Mouse (Mus musculus): ENCODE measurements around the gene Polr2g. TPM values are rescaled to one million over a fixed set of nuclear protein-coding genes. Genes with fewer than 3 reads are reported as not detected.

Gene Polr2g
- total RNA-seq, 4 experiments from 2014 or later, result 86.0 to 106 (median 102) TPM

- DNase-seq, result no peak
Observed at GRCm38 (mm10) chr19:8818301-8818798, 20.0 kb upstream of the Polr2g start.

- DNase-seq, result no peak
Observed at GRCm38 (mm10) chr19:8817001-8817400, 18.6 kb upstream of the Polr2g start.

GRCm38 (mm10) chr19:8815812-8816211, 17.4 kb upstream of the Polr2g start:
- DNase-seq, result no peak

DNA sequence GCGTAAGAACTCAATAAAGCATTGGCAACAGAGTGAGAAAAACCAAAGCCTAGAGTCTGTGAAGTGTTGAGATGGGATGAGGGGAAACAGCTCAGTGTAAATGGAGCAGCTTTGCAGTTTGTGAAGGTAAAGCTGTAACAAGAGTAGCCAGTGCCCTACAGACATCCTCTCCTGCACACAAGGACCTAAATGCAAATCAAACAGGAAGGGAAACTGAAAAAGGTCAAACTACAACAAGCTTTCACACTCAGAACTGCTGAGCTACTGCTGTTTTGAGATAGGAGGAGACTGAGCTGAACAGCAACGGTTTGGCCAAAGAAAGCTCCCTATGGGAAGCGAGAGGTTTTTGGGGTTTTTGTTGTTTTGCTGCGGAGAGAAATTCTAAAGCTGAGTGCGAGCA, 8.4 kb upstream of the Polr2g start:
- no peak for DNase-seq

DNA sequence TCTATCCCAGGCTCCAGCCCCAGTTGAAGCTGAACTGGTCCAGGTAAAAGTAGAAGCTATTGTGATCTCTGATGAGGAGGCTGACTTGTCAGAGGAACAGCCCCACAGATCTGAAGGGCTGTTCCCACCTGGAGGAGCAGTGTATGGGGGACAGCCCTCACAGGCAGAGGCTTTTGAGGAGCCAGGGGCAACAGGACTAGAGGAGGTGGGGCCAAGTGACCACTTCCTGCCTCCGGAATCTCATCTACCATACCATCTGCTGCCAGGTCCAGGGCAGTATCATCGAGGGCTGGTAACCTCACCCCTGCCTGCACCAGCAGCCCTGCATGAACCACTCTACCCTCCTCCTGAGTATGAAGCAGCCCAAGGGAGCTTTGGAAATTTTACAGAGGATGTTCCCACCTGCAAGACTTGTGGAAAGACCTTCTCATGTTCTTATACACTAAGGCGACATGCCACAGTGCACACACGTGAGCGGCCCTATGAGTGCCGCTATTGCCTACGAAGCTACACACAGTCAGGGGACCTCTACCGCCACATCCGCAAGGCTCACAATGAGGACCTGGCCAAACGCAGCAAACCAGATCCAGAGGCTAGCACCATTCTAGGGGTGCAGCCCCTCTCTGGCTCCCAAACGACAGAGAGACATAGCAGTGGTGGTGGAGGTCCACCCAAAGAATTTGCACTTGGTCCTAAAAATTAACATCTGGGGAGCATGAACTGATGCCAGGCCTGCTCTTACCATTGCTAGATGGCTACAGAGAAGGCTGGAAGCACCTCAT, 5.7 kb upstream of the Polr2g start:
- no peak for DNase-seq

- DNase-seq, result no peak
Observed at GRCm38 (mm10) chr19:8803204-8803780, 4.9 kb upstream of the Polr2g start.

GRCm38 (mm10) chr19:8802130-8802821, 3.9 kb upstream of the Polr2g start, which contains the start of gene Zbtb3:
Zbtb3 (plus strand) TSS chr19:8802555.
- peak; percentile 97 for DNase-seq

- no peak for DNase-seq
Observed at GRCm38 (mm10) chr19:8798947-8799315, 554 bp upstream of the Polr2g start.

DNA sequence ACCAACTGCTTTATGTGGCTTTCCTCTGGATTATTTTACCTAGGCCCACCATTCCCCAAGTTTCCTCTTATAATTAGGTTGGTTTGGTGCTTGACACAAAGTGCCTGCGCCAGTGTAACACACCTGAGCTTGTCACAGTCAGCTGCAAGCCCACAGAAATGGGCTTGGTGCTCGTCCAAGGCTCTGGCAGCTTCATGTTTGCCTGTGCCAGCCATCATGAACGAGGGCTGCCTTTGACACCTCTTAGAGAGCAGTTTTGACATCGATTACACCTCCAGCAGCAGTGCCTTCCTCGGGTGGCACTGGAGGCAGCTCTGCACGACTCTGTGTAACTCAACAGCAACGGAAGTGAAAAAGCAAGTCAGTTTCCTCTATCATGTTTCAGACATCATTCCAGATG, 8.2 kb downstream of the Polr2g start:
- no peak for DNase-seq

GRCm38 (mm10) chr19:8789171-8789570, 9.2 kb downstream of the Polr2g start:
- DNase-seq, result no peak

- no peak for DNase-seq
Observed at GRCm38 (mm10) chr19:8788521-8788920, 9.9 kb downstream of the Polr2g start.

DNA sequence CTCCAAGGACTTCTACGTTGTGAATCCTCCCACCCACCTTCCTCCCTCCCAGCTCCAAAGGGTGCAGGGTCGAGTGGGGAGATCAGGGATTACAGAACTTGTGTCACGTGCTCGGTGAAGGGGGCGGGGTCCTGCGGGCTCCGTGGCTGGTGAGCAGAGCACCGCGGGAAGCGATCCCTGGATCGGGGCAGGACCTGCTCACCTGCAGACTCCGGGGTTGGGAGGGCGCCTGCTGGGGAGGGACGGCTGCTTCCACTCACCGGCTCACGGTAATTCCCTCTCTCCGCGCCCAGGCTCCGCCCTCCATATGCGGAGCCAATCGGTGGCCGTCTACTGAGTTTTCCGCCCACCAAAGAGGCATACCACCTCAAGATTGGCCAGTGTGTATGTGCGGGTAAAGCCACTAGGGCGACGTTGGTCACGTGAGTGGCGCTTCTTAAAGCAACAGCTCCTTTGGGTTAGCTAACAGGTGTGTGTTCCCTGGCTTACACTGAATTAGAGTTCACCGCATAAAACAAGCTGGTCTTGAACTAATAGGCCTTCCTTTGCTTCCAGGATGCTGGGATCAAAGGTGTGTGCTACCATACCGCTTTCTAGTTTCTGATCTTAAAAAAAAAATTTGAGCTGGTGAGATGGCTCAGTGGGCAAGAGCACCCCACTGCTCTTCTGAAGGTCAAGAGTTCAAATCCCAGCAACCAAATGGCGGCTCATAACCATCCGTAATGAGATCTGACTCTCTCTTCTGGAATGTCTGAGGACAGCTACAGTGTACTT, 12.2 kb downstream of the Polr2g start, which contains the start of gene Taf6l:
TSS of gene Taf6l (minus strand) at position 410 of the 774 bp plus-strand sequence.
- peak; percentile 92 for DNase-seq

GRCm38 (mm10) chr19:8774951-8775421, 23.4 kb downstream of the Polr2g start:
- DNase-seq, result no peak

- DNase-seq, result peak; percentile 92
Observed at GRCm38 (mm10) chr19:8774086-8774835, 24.1 kb downstream of the Polr2g start, which contains the start of gene Tmem179b. Tmem179b (minus strand) TSS chr19:8774467.

- DNase-seq, result no peak
Observed at GRCm38 (mm10) chr19:8773409-8773808, 25.0 kb downstream of the Polr2g start.

- DNase-seq, result no peak
Observed at GRCm38 (mm10) chr19:8772996-8773395, 25.4 kb downstream of the Polr2g start.

GRCm38 (mm10) chr19:8770567-8771270, 27.7 kb downstream of the Polr2g start, which contains the start of gene Tmem223:
Tmem223 (plus strand) TSS chr19:8770996.
- peak; percentile 75 for DNase-seq

DNA sequence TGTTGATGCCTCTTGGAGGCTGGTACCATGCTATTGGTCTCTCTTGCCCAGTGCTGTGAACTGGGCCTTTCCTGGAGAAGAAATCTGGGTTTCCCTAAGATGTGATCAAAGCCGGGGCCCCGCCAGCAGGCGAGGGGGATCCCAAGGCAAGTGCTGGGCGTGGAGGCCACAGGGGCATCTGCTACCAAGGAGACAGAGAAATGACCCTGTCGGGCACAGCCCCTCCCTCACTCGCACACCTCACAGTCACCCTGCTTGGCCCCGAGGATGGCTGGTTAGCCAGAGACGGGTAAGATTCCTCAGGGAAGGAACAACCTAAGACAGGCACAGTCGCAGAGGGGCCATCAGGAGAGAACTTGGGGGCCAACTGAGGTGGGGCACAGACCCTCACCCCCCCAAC, 32.8 kb downstream of the Polr2g start:
- no peak for DNase-seq

DNA sequence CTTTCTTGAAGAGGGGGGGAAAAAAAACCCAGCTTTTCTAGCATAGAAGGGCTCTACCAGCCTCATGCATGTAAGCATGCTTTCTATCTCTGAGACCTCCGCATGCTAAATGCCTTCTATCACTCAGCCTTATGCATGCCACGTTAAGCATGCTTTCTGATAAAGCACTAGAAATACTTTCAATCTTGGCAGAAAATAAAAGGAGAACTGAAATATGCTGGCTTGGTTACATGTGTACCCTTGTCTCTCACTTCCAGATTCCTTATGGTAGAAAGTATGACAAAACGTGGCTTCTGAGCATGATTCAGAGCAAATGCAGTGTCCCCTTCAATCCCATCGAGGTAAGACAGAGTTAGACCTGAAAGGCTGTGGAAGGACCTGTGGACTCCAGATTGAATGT, 35.1 kb downstream of the Polr2g start:
- no peak for DNase-seq

DNA sequence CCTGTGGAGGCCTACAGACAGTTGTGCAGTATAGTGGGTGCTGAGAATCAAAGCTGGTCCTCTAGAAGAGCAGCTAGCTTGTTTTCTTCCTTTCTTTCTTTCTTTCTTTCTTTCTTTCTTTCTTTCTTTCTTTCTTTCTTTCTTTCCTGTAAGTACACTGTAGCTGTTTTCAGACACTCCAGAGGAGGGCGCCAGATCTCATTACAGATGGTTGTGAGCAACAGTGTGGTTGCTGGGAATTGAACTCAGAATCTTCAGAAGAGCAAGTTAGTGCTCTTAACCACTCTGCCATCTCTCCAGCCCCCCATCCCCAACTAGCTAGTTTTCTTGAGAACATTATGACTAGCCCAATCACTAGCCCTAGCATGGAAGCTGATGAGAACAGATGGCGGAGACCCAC, 37.6 kb downstream of the Polr2g start:
- DNase-seq, result no peak

- DNase-seq, result no peak
Observed at GRCm38 (mm10) chr19:8758899-8759298, 39.5 kb downstream of the Polr2g start.
